Mouse (Mus musculus) heart, postnatal 0 days (tissue): ENCODE results near the gene Arid1a. TPM values are rescaled to one million over a fixed set of nuclear protein-coding genes. Genes with fewer than 3 reads are reported as not detected.

Source experiments
- ATAC-seq: fragments of 200-750 bp; cut with Nextera tagmentation; 2 replicates; pipeline ENCODE4 v1.8.0; 2017; ENCODE audit warnings: low read depth, moderate number of reproducible peaks, moderate library complexity; ENCODE audit not compliant: insufficient read depth
- DNase-seq: peaks from one replicate; pipeline ENCODE4 v3.0.0-alpha.2; 2016; ENCODE audit warnings: low spot score
- H3K27ac ChIP-seq: fragments of 300-500 bp; sonication (generic); 2 replicates; pipeline ENCODE4 v1.5.1; 2014; ENCODE audit warnings: low read depth, mild to moderate bottlenecking
- H3K27me3 ChIP-seq: fragments of 300-500 bp; sonication (generic); 2 replicates; pipeline ENCODE4 v1.6.1; 2014; ENCODE audit warnings: low read length, mixed read lengths; ENCODE audit not compliant: control insufficient read depth, insufficient read depth
- H3K36me3 ChIP-seq: fragments of 300-500 bp; sonication (generic); replicated peaks from 2 replicates; pipeline ENCODE4 v1.6.1; 2014; ENCODE audit warnings: low read length, mixed read lengths; ENCODE audit not compliant: control insufficient read depth, insufficient read depth
- H3K4me1 ChIP-seq: fragments of 300-500 bp; sonication (generic); 2 replicates; pipeline ENCODE4 v1.6.1; 2014; ENCODE audit warnings: antibody characterized with exemption; ENCODE audit not compliant: control insufficient read depth, insufficient read depth
- H3K4me2 ChIP-seq: fragments of 300-500 bp; sonication (generic); 2 replicates; pipeline ENCODE4 v1.6.1; 2014; ENCODE audit warnings: low read depth, mild to moderate bottlenecking, low read length, moderate library complexity
- H3K4me3 ChIP-seq: fragments of 300-500 bp; sonication (generic); 2 replicates; pipeline ENCODE4 v1.5.1; 2014; ENCODE audit warnings: low read depth, low read length
- H3K9ac ChIP-seq: fragments of 300-500 bp; sonication (generic); replicated peaks from 2 replicates; pipeline ENCODE4 v1.6.1; 2014; ENCODE audit warnings: low read depth, low read length, mixed read lengths
- H3K9me3 ChIP-seq: fragments of 300-500 bp; sonication (generic); replicated peaks from 2 replicates; pipeline ENCODE4 v1.6.1; 2016; ENCODE audit warnings: low read length; ENCODE audit not compliant: control insufficient read depth
- CTCF ChIP-seq: IDR thresholded peaks from 2 replicates; pipeline ENCODE4 v1.5.1; 2016; ENCODE audit warnings: antibody characterized with exemption, control low read depth, low read depth
- EP300 ChIP-seq: IDR thresholded peaks from 2 replicates; pipeline ENCODE4 v1.6.1; 2016; ENCODE audit warnings: antibody characterized with exemption, low read depth
- WGBS: fragments of 180-500 bp; shearing (Covaris S2); extraction: QIAGEN DNeasy Blood & Tissue Kit; methylation state at CpG from one replicate; pipeline ENCODE4 v1.1.7; 2014; 5-methylcytosine and 5-hydroxymethylcytosine counted together
- microRNA-seq: library from miRNA; unstranded; fragments of <30 nt; microRNA quantifications from one replicate; pipeline ENCODE4, GENCODE M21; 2016
- polyA plus RNA-seq: library from polyadenylated mRNA; unstranded; fragments of >200 nt; fragmentation: Nextera tagmentation; extraction: Ambion mirVana; gene quantifications from 2 replicates; pipeline ENCODE4 v1.2.1, GENCODE M21; 2015
- total RNA-seq: library from RNA; depleted of rRNA; stranded (reverse); fragments of >200 nt; gene quantifications from 2 replicates; pipeline ENCODE4 v1.2.3, GENCODE M21; 2014; ENCODE audit warnings: low replicate concordance; rRNA removed

The Arid1a gene
- total and polyA plus RNA-seq, 2 experiments from 2014 or later = 9.7 to 27.9 TPM

DNA sequence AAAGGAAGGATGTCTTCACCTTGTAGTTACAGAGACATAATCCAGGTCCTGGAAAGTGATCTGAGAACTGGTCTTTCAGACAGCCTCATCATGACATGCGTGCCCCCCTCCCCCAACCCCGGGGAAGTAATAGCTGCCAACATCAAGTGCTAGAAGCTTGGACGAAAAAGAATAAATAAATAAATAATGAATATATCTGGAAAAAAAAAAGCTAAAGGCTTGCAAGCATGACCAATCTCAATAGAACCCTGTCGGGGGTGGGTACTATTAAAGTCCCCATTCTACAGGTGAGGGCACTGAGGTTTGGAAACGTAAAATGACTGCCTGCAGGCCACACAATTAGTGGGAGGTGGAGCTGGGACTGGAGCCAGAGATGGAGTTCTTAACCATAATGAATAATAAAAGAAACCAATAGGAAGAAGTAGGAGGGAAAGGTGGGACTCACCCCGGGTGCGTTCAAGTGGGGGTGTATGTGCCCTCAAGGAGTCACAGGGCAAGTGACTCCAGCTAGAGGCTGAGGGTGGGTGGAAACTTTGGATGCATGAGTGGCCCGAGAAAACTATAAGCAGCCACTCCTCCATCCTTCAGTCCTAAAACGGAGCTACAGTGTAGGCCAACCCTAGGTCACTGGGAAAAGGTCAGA is 124.7 kb downstream of the Arid1a start:
- H3K27ac ChIP-seq = peak overlapping the region; percentile 18; the same call in 1 of the 2 replicates
- 40% methylated on average over 9 of the region's 9 CpGs for WGBS
- H3K9me3 ChIP-seq = no peaks in the 10 kb centered on the region
- H3K27me3 ChIP-seq = no peaks in the 10 kb centered on the region
- ATAC-seq = no peak
- TF ChIP-seq EP300 = no peak
- TF ChIP-seq CTCF = no peak
- peak overlapping the region; percentile 91 for H3K9ac ChIP-seq
- H3K4me2 ChIP-seq = peak overlapping the region; percentile 86
- H3K4me1 ChIP-seq = no peaks in the 10 kb centered on the region
- H3K4me3 ChIP-seq = peak overlapping the region; percentile 74
- DNase-seq = no peak
- peaks cover 2% of the 10 kb centered on the region for H3K36me3 ChIP-seq

DNA sequence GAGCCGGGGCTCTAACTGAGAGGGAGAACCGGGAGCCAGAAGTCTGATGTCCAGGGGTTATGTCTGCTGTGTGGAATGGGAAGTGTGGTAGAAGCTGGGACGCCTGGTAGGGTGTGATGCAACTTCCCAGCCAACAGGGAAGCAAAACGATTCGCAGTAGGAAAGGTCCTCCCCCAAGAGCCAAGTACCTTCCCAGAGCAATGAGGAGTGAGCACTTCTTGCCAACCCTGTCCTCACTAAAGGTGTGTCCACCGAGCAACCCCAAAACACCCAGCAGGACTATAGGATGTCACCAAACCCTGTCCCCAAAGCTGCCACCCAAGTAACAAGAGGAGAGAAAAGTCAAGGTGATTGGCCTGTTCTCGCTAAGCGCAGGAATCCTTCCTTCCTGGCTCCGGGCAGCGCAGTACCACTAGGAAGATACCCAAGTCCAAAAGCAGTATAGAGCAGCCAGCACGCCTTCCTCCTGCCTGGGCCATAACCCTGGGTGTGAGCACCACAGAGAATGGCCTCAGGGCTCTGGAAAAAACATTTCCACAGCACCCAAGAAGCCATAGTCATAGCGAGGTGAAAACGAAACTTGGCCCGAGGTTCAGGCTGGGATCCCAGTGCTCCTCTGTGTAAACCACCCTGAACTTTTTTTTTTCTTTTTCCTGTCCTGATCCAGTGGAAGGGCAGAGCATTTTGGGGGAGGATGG is 125.3 kb downstream of the Arid1a start:
- ATAC-seq = no peak
- H3K9ac ChIP-seq = no peak overlapping the region
- H3K36me3 ChIP-seq = peaks cover 7% of the 10 kb centered on the region
- no peaks in the 10 kb centered on the region for H3K9me3 ChIP-seq
- no peaks in the 10 kb centered on the region for H3K4me1 ChIP-seq
- peak overlapping the region; percentile 18 for H3K27ac ChIP-seq
- no peaks in the 10 kb centered on the region for H3K27me3 ChIP-seq
- H3K4me2 ChIP-seq = peak overlapping the region; percentile 86
- TF ChIP-seq EP300 = no peak
- no peak for TF ChIP-seq CTCF
- no peak for DNase-seq
- H3K4me3 ChIP-seq = peak overlapping the region; percentile 74; the same call in 1 of the 2 replicates
- 67% methylated on average over 14 of the region's 14 CpGs for WGBS

DNA sequence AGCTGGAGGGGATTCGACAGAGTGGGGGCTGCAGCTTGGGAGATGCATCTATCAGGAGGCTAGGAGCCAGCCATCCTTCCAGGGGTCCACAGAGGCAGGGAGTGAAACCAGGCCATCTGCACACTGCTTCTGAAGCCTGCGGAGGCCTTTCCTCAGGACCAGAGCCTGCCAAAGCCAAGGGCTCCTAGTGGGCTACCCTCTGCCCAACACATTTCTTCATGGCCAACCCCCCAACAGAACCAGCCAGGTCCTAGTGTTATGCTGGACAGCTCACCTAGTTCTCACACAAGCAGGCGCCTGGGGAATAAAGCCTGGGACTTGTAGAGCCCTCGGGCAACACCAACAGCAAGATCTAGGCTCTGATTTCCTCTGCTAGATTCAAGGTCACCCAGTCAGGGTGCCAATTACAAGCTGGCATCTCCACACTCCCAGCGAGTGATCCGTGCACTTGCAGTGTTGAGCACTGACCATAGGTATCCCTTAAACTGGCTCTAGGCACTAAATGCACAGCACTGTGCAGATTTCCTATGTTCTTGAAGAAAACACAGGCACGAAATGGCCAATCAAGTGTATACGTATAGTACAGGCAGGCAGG is 126.1 kb downstream of the Arid1a start:
- WGBS = 82% methylated on average over 8 of the region's 8 CpGs
- Histone ChIP-seq H3K4me1 (no peaks in the 10 kb centered on the region), H3K27ac (no peak overlapping the region), H3K9ac (no peak overlapping the region), H3K4me2 (no peak overlapping the region), H3K4me3 (no peak overlapping the region), H3K9me3 (no peaks in the 10 kb centered on the region), H3K27me3 (no peaks in the 10 kb centered on the region), H3K36me3 (peaks cover 13% of the 10 kb centered on the region)
- DNase-seq (no peak), ATAC-seq (no peak)
- TF ChIP-seq CTCF (no peak), EP300 (no peak)

DNA sequence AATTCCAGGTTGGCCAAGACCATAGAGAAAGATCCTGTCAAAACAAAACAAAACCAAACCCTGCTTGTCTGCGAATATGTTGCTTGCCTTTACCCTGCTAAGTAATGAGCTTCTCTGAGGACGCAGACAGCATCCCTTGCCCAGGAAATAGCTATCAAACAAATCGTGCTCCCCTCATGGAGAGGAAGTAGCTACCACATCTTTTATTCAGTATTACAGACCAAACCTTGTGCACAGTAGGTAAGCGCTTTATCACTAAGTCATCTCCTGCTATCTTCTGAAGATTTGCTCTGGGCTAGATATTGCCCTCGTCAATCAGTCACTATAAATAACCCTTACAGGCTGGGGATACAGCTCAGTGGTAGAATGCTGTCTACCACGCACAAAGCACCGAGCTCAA is 127.4 kb downstream of the Arid1a start:
- whole genome bisulfite sequencing = 68% methylated on average over 7 of the region's 7 CpGs

More for the DNA sequence above, 127.4 kb downstream of the Arid1a start:
- DNase-seq (no peak), ATAC-seq (no peak)
- H3K9me3 ChIP-seq = no peaks in the 10 kb centered on the region
- no peaks in the 10 kb centered on the region for H3K27me3 ChIP-seq
- H3K9ac ChIP-seq = no peak overlapping the region
- TF ChIP-seq CTCF (no peak), EP300 (no peak)
- H3K36me3 ChIP-seq = peaks cover 20% of the 10 kb centered on the region
- no peak overlapping the region for H3K27ac ChIP-seq
- H3K4me2 ChIP-seq = no peak overlapping the region
- no peaks in the 10 kb centered on the region for H3K4me1 ChIP-seq
- H3K4me3 ChIP-seq = no peak overlapping the region

Small RNA genes within 50 kb of the gene (microRNA-seq; reads per million reads assigned to microRNA genes)
- gene Mir7227 = 0.71 reads per million

Other genes with a start within 250 kb of the Arid1a start
- gene Kdf1, start 237.8 kb downstream of the Arid1a start, total RNA-seq = not detected in 2 replicates
- gene Kdf1, start 237.8 kb downstream of the Arid1a start, polyA plus RNA-seq = 0.16 and 0.30 TPM in 2 replicates
- 29.2 and 42.1 TPM in 2 replicates for gene Nudc, start 210.8 kb downstream of the Arid1a start, total RNA-seq
- 146 and 152 TPM in 2 replicates for gene Nudc, start 210.8 kb downstream of the Arid1a start, polyA plus RNA-seq
- gene Nr0b2, start 203.4 kb downstream of the Arid1a start, total RNA-seq = 11.1 and 36.4 TPM in 2 replicates
- gene Nr0b2, start 203.4 kb downstream of the Arid1a start, polyA plus RNA-seq = 30.8 and 32.2 TPM in 2 replicates
- gene Gpatch3, start 182.0 kb downstream of the Arid1a start, total RNA-seq = 8.2 and 9.4 TPM in 2 replicates
- gene Gpatch3, start 182.0 kb downstream of the Arid1a start, polyA plus RNA-seq = 3.5 and 3.6 TPM in 2 replicates
- gene Gpn2, start 172.4 kb downstream of the Arid1a start, total RNA-seq = 8.9 and 17.2 TPM in 2 replicates
- gene Gpn2, start 172.4 kb downstream of the Arid1a start, polyA plus RNA-seq = 8.6 and 8.8 TPM in 2 replicates
- 2.6 and 6.8 TPM in 2 replicates for gene Sfn, start 154.6 kb downstream of the Arid1a start, total RNA-seq
- 0.18 and 0.37 TPM in 2 replicates for gene Sfn, start 154.6 kb downstream of the Arid1a start, polyA plus RNA-seq
- gene Zdhhc18, start 106.6 kb downstream of the Arid1a start, total RNA-seq = 11.4 and 21.8 TPM in 2 replicates
- gene Zdhhc18, start 106.6 kb downstream of the Arid1a start, polyA plus RNA-seq = 1.7 and 2.3 TPM in 2 replicates
- 8.7 and 13.7 TPM in 2 replicates for gene Pigv, start 84.1 kb downstream of the Arid1a start, total RNA-seq
- 12.9 and 13.5 TPM in 2 replicates for gene Pigv, start 84.1 kb downstream of the Arid1a start, polyA plus RNA-seq
- gene Rps6ka1, start 131.0 kb upstream of the Arid1a start, total RNA-seq = 8.0 and 16.9 TPM in 2 replicates
- gene Rps6ka1, start 131.0 kb upstream of the Arid1a start, polyA plus RNA-seq = 5.9 and 6.8 TPM in 2 replicates
- 197 and 271 TPM in 2 replicates for gene Hmgn2, start 211.9 kb upstream of the Arid1a start, total RNA-seq
- gene Hmgn2, start 211.9 kb upstream of the Arid1a start, polyA plus RNA-seq = 867 and 901 TPM in 2 replicates
- 38.4 and 39.8 TPM in 2 replicates for gene Dhdds, start 244.1 kb upstream of the Arid1a start, total RNA-seq
- gene Dhdds, start 244.1 kb upstream of the Arid1a start, polyA plus RNA-seq = 25.8 and 28.5 TPM in 2 replicates